Mouse (Mus musculus): ENCODE measurements around the gene Anxa1.

The Anxa1 gene

DNA sequence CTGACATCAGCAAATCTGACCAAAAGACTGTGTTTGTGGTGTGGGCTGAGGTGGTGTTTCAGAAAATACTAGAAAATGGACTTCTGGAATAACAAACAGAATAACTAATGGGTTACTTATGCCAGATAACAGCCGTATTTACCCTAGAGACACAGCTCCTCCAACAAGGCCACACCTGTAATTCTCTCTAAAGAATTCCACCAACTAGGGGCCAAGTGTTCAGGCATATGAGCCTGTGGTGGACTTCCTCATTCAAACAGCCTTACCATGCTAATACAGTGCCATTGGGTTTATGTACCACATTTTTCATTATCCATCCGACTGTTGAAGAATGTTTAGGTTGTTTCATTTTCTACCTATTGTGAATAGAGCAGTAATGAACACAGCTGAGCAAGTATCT is 20.6 kb downstream of the Anxa1 start:
- DNase-seq = no peak

DNA sequence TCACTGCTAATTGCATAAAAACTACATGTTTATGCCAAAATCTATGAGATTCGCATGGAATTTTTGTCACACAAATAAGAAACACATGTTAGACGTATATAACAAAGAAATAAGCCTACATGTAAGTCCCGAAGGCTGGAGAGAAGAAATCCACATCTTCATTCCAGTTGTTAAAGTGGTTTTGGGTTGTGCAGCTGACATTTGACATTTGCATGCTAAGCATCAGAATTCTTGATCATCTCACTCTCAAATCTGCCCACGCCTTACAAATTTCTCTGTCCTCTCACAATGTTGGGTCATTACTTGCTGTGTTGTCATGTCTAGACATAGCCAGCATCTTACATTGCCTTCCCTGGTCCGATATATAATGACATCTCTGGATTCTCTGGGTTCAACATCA is 24.2 kb downstream of the Anxa1 start:
- DNase-seq = no peak

DNA sequence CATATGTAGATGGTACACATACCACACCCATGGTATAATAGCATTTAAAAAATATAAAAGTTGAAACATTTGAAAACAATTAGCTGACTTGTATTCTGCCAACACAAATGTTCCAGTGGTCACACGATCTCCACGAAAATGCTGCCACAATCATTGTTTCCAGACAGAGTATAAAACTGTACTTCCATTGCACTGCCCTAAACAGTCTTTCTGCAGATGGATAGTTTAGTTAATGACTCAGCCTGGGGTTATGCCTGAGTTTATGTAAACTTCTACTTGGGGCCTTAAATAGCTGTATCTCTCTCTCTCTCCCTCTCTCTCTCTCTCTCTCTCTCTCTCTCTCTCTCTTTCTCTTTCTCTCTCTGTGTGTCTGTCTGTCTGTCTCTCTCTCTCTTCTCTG is 24.7 kb downstream of the Anxa1 start:
- no peak for DNase-seq

DNA sequence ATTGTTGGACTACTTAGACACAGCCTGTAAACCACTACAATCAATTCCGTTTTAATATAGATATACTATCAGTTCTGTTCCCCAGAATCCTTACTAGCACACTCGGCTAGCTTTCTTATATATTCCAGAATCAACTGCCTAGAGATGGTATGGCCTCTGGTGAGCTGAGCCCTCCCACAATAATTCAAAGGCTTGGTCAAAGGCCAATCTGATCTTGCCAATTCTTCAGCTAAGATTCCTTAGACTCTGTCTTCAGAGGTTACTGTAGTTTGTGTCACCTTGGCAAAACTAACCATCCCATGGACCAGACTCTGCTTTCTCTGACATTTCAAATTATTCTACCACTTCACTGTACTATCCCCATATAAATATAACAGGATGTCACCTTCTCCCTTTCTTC is 25.4 kb downstream of the Anxa1 start:
- no peak for DNase-seq

DNA sequence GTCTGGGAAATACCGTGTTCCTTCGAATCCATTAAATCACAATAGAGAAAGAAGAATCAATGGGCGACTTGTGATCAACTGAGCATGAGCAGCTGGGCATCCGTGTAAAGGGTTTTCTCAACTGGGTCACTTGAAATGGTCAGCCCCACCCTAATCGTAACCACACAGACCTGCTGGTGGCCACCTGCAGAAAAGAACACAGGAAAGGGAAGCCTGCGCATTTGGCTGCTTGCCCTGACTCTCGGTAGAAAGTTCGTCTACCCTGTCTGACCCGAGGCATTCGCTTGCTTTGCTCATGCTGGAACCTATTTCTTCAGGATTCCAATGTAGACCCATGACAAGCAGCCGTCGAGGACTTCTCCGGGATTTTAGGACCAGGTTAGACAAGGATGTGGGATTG is 25.8 kb downstream of the Anxa1 start:
- DNase-seq = no peak

DNA sequence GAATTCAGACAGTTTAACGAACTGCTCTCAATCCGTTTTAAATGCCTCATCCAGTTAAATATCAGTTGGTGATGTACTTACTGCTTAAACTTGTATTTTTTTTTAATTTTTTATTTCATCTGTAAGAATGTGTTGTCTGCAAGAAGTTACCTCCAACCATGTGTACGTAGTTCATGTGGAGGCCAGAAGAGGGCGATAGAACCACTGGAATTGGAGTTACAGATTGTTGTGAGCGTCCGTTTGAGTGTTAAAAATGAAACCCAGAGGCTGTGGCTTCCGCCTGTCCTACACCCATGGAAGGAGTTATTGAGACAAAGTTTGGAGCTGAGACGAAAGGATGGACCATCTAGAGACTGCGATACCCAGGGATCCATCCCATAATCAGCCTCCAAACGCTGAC is 27.5 kb downstream of the Anxa1 start:
- DNase-seq = peak; percentile 12

DNA sequence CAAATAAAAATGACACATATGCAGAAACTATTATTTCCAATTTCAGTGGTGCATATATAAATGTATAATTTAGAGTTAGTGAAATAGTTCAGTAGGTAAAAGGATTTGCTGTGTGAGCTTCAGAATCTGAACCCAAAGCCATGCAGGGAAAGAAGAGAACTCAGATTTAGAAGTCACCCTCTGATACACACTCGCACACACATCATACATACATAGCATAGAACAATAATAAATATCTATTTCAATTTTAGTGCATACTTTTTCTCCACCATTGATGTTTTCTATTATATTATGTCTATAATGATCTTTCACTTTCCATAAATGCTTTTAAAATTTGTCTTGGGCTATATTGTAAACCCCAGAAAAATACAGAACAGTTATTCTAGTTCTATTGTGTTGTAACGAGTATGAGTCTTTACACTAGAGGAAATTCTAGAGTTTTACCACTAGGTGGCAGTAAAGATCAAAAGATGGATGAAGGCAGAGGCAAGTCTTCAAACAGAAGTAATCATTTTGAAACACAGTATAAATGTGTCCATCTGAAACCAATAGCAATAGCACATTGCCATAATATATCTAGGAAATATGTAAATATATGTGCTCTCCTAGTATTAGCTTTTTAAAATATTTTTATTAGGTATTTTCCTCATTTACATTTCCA is 28.7 kb downstream of the Anxa1 start:
- DNase-seq = no peak

DNA sequence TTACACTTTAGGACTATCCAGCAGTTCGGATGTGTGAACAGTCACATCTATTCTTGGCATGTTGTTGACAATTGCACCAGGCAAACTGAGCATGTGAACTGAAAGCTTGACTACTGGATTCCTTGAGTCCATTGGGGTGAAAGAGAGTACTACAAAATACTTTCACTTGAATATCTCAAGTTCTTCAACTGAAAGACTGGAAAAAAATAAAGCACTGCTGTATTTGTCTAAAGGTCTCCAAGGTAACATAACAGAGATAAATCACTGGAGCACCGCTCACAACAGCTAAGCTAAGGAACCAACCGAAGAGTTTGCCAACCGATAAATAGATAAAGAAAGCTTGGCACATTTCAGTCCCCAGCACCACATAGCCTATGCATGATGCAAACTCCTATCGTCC is 32.1 kb downstream of the Anxa1 start:
- no peak for DNase-seq

DNA sequence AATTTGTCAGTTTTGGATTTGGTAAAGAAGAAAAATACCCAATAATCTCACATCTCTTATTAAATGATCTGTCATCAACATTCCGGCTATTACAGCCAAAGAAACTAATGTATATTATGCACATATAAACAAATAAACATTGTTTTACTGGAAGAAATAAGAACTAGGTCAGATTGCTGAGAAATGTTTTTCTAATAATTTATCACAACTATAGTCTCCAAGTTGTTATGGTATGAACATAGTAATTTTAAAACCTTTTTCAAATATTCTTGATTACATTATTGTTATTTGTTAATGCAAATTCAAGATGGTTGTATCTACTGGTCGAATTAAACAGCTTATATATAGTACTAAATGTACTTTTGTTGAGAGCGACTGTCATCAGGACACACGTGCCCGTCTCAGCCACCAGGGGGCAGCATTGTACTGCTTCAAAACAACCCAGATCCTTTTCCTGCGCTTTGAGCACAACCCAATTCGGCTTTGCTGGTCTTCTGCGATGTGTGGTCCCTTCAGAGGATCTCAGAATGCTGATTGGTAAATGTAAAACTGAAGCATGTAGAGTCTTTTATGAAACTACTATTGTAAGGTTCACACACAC is 45.3 kb downstream of the Anxa1 start:
- peak; percentile 76 for DNase-seq

DNA sequence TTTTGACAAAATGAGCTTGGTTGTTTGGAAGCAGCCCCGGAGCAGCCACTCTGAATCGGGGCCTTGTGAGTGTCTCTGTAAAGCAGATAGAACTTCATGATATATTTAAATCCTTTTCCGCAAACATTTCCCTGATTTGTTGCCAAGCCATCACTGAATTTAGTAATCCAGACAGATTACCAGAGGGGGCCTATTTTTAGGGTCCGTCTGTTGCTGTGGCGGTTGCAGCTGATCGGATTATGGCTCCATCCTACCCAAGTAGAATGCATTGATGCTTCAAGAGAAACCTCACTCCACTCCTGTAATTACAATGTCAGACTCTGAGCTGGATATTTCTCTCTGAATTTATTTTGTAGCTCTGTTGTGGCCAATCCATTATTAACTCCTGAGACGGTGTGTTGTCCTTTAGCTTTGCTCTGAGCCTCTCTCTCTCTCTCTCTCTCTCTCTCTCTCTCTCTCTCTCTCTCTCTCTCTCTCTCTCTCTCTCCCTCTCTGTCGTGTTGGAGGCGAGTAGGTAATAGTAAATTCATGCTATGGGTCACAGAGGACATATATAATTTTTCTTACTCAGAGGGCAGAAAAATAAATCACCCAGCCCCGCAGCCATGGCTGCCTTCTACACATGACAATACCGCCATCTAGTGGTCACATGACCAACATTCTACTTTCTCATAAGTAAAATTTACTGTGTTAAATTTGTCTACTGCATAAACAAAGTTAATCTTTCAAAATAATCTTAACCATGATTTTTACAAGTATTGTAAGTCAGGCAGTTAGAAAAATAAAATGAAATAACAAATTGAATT is 46.0 kb downstream of the Anxa1 start:
- DNase-seq = peak; percentile 51

DNA sequence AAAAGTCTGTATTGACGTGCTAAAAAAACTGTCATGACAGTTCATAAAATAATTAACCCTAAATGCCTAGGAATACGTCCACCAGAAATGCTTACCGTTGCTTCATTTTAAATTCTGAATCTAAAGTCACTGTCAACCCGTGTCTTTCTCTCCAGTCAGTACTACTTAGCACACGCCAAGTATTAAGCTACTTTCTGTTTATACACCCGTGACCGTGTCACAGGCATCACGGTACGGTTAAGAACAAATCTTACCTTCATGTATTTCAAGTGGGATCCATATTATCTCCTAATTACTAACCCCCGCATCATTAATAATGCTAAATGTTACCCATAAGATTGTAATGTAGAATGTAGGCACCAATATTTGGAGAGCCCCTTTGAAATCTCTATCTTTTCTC is 46.7 kb downstream of the Anxa1 start:
- DNase-seq = no peak
